Mouse (Mus musculus) thymus, postnatal 4 days (tissue): ENCODE data around the gene Dse.

Experiments
- DNase-seq: peaks from one replicate; pipeline ENCODE4 v3.0.0; 2021

Gene Dse

DNA sequence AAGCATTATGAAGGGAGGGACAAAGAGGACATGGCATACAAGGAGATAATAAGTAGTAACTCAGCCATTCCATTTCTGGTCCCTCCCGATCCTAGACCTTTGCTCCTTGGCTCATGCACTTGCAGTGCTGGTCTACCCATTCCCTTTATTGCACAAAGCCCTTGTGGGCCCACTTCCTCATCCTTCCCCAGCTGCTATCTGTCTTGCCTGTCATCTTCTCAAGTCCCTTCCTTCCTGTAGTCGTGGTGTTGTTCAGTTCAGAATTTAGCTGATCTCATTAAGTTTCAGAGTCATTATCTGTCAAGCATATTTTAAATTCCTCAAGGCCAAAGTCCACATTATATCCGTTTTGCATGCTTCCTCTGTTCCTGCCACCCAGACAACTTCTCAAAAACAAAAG lies 9.5 kb downstream of the Dse start:
- no peak for DNase-seq

DNA sequence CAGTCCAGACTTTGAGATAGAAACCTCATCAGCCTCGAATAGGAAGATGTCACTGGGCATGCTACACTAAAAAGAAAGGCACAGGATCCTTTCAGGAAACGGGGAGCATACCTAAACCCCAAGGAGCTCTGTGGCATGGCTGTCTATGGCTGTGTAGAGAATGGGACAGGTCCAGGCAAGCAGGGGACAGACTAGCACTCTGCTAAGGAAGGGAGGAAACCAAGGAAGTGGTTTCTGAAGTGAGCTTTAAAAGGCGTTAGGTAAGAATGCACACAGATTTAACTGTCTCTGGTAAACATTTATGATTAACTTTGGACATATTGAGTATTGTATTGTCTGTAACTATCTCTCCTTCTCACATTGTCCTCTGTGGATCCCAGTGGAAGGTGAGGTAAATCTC lies 10.2 kb downstream of the Dse start:
- DNase-seq, result no peak

DNA sequence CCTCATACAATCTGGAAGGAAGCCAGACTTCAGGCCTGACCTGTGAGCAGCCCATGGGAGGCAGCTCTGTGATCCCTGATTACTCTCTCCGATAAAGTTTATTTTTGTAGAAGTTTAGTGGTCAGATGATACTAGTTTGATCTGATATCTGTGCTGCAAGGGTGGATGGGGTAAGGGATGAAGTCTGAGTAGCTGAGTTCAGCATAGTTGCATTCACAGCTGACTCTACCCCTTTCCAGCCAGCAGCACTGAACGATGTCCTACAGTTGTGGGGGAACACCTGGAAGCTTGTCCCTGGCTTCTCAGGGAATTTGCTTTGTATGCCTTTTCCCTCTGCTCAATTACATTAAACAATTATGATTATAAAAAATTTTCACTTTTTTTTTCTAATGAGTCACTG lies 12.6 kb downstream of the Dse start:
- no peak for DNase-seq

DNA sequence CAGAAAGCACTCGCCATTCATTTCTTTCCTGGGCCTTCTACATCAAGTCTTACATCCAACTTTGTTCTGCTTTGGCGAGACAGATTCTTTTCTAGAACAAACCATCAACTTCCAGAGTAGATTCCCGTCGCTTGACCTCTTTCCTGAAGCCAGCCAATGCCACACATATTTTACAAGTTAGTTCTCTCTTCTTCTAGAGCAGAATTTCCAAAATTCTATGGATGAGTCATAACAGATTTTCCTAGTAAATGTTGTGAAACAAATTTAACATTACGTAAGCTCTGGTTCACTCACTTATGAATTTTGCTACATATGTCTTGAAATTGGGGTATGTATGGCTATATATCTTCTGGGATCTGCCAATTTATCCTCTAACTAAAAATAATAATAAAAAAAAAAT lies 13.0 kb downstream of the Dse start:
- no peak for DNase-seq

DNA sequence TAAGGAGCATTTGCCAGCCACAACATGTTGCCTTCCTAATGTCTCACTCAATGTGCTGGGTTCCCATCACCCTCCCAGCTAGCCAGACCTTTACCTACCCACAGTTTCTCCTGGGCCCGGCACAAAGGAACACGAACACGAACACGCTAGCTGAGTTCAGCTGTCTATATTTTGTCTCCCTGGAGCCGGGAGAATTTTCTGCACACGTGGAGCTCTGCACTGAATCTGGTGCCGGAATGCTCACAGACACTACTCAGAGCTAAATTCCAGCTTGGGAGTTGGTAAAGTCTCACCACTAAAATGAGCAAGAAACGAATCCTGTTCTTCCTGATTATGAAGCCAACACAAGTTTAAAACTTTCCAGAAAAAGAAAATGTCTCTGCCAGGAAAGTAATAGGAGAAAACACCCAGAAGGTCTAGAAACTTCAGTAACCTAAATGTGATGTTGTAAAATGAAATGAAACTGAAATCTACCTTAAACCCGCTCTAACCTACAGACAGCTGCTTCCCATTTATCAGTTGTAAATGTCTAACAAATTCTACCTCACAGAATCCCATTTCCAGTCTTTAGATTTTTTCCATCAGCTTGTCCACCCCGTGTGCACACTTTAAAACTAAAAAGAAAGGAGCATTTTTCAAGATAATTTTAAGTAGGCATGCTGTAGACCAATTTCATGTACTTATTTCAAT lies 20.8 kb downstream of the Dse start:
- DNase-seq, result no peak

DNA sequence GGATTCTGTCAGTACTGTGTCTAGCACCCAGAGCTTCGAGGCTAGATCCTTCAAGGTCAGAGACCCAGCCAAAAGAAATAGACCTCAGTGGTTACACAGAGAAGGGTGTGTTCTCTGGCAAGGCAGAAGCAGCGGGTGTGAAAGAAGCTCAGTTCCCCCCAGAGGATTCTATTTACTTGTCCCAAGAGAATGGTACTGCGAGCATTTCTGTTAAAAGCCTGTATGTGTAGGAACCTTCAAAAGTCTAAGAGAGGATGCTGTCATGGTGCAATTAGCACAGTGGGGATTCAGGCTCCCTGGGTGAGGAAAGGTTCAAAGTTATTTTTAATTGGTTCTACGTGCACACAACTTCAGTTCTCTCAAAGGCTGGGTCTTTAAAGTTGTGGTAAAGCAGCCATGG lies 22.0 kb downstream of the Dse start:
- no peak for DNase-seq

DNA sequence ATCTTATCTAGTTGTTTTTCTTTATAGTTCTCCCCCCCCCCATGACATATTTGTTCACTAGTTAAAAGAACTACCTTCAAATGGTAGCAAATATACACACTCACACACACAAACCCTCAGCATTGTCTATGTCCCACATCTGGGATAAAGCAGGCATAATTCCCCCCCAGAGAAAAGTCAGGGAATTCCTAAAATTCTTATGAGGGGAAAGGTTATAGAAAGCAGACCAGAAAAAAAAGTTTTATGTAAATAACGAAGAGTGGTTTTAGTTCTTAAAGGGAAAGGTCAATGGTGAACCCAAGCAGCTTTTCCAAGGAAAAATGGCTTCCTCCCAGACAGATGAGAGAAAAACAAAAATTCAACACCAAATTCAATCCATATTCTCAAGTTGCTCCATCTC lies 22.6 kb downstream of the Dse start:
- no peak for DNase-seq

DNA sequence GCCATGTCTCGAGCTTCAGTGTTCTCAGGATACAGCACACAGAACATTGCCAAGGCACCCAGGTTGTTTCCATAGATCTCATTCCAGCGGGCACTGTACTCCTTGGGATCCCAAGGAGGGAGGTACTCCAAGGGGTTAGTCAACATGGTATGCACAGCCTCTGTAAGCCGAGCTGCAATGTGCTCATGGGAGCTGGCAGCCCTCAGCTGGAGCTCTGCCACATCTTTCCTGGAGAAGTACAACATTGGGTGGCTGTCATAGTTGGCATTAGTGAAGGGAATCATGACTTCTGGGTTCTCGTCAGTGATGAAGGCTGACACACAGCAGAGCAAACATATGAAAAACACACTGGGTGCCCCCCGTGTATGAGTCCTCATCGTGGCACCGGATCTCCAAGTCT lies 23.8 kb downstream of the Dse start:
- DNase-seq, result no peak

DNA sequence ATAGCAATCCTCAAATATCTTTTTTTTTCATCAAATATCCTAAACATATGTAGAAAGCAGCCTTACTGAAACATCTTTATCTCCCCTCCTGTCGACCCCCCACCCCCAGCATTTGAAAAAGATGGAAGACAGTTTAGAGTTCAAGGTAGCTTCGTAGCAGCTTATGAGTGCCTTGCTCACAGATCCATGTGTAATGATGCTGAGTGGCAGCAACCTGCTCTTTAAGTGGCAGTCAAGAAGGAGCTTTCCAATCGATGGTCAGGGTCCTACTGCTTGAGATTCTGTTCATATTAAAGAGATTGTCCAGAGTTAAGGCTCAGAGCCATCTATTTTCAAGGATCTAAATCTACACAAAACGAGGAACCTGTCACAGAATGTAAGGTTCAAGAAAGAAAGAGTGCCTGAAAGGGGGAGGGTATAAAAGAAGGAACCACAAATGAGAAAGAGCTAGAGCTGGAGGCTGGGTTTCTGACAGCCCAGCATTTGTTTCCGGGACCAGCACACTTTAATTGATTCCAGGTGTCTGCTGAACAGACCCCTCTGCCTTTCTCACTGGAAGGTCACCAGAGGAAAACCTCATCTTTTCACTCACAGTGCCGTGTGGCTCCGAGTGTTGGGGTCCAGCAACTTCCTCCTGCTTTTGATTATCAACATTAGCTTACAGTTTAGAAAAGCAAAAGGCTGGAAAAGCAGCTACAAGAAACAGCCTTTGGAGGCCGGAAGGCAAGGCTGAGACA lies 31.5 kb downstream of the Dse start:
- DNase-seq, result peak; percentile 13

DNA sequence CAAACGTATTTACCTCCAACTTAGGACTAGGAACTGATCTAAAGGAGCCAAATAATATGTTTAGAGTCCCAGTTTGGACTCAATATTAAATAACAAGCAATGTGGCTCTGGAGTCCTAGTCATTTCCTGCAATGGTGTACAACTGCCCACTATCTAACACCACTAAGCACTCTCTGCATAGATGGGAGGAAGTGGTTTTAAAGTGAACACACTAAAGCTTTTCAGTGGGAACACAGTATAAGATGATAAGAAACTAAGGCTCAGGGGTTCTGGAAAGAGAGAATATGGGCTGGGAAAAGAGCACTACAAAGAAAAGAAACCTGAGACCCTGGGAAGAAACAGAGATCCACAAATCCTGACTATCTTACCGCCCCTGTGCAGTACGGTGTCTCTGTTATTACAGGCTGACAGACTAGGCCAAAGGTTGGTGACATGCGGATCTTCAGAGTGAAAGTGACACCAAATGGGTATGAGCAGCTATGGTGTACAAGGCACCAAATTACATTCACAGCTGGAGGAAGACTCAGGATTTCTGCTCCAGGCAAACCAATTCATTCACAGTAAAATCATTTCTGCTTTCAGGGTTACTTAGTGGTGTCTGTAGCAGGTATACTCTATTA lies 34.7 kb downstream of the Dse start:
- DNase-seq, result no peak

DNA sequence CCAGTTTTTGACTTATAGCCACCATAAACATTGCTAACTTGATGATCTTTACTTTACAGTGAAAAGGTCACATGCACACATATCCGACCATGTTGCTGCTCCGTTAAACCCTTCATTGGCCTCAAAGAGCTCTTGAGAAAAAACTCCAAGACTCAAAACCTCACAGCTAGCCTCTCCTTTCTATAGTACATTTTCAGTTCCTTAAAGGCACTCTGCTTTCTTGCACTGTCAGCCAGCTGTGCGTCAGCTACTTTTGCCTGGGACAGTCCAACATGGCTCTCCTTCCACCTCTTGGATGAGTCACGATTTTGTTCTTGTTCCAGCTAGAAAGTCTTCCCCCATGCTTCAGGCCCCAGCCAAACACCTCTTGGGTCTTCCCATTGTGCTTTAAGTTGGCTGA lies 35.9 kb downstream of the Dse start:
- no peak for DNase-seq

DNA sequence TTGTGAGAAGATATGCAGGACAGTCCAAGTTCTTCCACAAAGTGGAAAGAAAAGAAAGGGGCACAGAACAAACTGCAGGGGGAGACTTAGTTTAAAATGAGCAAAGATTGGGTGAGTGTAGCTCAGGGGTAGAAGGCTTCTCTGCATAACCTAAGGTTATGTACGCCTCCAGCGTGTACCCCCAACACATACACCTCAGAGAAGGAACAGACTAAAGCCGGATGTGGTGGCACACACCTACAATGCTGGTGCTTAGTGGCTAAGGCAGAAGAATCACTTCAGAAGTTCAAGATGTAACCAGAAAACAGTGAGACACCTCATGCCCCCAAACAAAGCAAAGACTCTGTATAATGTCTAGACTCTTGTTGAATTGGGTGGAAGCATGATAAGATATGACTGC lies 36.3 kb downstream of the Dse start:
- DNase-seq, result peak; percentile 34

DNA sequence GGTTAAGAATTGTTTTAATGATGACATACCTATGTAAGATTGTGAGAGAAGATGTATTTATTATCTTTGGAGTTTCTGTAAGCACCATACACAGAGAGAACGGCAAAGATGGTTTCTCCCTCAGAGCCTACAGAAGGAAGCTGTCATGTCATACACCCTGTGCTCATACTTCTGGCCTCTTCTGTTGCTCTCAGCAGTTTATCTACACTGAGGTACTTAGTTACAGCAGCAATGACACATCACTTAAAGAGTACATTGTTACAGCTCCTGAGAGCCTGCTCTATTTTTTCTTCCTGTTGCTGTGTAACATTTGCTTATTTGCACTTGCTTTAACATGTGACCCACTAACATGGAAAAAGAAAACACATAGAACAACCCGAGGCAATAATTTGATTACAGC lies 40.5 kb downstream of the Dse start:
- DNase-seq, result no peak

DNA sequence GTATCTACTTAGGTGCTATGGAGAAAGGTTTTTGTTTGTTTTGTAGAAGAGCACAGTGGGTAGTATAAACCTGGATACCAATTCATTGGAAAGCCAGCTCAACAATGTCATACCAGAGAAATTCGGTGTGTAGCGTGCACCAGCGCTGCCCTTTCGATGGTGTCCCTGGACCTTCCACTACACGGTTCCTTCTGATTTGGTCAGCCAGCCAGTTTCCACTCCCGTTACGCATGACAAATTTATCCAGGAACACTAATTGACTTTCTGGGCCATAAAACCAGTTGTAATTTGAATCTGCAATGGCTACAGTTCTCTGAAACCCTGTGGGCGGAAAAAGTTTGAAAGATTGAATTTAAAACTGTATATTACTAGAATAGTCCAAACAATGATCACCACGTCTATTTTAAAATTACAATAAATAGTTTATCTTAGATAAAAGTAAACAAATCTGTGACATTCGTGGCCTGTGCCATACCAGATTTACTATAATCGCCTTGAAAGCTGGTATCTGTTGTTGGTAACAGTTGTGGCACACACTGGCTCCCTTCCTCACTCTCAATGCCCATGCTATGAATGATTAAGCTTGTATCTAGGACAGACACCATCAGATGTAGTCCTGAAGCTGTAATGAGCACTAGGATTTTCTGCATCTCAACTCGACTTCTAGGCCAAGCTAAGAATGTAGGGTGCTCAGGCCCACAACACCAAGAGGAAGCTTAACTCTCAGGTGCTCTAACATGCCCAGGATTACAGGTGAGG lies 51.5 kb downstream of the Dse start:
- no peak for DNase-seq

DNA sequence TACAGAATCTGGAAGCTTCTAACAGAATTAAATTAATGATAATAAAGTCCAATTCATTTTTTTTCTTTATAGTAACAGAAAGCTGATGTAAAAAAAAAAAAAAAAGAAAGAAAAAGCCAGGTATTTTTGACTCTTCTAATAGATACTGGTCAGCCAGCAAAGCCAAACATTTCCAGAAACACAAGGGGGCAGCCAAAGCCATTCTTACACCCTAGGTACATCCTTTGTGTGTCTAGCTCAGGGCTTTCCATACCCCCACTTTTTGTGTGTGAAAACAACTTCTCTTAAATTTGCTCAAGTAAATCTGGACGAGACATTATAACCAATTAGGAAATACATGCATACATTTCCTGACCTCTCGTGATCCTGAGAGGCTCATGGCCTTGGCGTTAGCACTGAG lies 55.7 kb downstream of the Dse start:
- peak; percentile 25 for DNase-seq

DNA sequence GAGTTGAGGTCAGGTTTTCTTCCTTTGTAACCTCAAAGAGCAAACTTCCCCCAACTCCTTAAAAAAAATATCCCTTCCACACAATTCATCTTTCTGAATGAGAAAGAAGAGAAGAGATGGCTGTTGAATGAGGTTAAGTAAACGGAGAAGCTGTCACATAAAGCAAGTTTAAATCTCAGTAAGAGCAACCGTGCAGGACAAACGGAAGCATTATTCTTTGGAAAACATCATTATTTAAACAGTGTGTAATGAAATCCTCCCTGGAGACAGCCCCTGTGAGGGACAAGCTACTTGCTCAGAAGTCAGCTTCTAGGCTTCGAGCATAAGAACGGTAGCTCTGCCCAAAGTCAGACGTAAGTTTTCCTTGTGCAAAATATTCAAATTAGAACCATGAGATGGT lies 57.1 kb downstream of the Dse start:
- DNase-seq, result no peak

DNA sequence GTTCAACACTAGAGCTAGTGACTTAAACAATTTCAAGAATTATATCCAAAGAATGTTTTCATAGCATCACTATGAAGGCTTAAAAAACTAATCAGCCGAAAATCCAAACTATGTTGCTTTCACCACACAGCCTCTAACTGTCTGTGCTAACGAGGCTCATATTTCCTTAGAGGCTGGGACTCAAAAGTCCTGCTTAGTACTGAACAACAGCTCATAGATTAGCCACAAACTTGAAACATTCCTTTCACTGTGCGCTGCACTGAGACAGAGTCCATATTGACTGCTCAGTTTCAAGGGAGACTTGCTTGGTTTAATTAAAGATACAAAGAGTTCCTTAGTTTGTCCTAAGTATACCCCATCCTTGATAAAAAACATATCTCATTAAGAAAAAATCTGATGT lies 57.7 kb downstream of the Dse start:
- DNase-seq, result no peak

DNA sequence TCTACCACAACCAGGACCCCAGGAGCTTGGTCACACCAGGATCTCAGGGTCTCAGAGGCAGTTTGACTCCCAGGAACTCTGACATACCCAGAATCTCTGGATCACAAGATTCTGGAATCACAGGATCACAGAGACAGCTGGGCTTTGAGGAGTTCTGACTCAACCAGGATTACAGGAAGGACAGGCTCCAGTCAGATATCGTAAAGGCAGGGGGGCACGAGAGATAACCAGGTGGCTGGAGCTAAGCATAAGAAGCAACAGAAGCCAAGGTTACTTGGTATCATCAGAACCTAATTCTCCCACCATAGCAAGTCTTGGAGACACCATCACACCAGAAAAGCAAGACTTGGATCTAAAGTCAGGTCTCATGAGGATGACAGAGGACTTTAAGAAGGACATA lies 65.8 kb downstream of the Dse start:
- DNase-seq, result no peak

DNA sequence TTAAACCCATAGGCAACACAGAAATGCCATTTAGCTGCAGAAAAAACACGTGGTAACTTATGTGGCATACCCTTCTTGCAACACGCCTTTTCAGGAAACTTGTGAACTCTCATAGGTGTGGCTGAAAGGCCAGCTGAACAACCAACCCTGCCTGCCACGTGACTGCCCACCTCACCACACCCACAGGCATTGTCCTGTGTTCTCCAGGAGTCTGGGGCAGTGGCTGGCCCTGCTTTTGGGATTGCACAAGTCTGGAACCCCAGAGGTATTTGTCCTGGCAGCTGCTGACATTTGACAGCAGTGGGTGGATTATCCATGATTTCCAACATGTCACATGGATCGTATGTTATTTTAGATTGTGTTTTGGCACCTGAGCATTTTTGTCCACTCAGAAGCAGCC lies 67.7 kb downstream of the Dse start:
- DNase-seq, result no peak

DNA sequence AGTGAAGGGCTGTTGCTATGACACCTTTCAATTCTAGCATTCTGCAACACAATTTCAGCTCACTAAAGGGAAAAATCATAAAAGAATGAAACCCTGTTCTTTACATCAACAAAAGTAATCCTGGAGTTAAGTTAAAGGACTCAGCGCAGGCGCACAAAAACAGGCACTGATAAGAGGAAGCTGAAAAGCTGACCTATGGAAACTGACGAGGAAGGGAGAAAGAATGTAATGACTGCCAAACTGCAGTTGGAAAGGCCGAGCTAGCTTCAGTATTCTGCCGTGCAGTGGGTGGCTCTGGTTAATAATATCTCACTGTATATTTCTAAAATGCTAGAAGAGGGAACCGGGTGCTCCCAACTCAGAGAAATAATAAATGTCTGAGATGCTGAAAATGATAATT lies 69.5 kb downstream of the Dse start:
- DNase-seq, result no peak

DNA sequence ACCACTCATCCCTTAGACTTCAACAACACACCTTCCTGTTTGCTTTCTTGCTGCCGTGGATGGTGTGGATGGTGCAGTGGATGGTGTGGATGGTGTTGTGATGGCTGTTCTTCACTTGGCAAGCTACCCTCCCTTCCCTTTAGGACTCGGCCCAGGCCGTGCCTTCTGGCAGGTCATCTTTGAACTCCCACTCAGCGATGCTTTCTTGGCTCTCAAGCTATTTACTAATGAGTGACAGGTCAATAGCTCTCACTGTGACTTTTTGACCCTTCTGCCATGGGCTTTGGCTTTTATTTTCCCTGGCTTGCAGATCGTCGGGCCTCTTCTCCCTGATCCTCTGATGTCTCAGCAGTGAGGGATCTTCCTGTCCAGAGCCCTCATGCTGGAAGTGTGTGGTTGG lies 71.1 kb downstream of the Dse start:
- no peak for DNase-seq

DNA sequence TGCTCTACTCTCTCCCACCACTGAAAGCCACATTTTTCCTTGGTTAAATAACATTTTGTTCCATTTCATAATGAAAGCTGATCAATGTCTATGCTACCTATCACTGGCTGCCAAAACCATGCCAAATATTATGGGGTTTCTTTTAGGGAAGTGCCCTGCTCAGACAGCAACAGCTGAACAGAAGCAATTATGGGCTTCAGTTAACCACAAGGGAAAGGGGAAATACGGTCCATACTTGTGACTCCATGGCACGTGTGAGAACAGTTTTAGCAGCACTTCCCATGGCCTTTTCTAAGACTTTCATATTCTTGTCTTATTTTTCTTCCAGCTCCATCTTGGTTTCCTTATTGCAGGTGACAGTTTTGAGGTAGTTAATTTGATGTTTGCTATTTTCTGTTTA lies 76.2 kb downstream of the Dse start:
- DNase-seq, result no peak

DNA sequence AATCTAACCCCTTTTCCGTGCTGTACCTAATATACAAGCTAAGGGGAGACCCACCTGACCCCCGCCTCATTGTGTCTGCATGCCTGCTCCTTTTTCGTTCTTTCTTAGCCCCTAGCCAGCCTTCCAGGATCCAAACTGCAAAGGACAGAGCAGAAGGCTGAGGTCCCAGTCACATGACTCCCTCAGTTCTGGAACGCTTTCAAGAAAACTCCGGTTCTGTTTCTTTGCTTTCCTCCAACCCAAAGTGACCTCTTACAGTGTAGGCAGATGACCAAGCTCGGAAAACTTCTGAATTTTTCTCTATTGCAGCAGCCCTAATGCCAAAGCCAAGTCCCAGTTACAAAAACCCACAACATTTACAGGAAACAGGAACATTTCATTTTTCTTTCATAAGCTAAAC lies 79.1 kb downstream of the Dse start:
- no peak for DNase-seq
